Mouse (Mus musculus) neutrophil, adult 83 days (primary cell): ENCODE data around the gene Arid2. TPM values are rescaled to one million over a fixed set of nuclear protein-coding genes. Genes with fewer than 3 reads are reported as not detected.

Experiments
- total RNA-seq, 2 experiments: library from RNA; stranded (reverse); gene quantifications; one replicate each; pipeline ENCODE4 v1.2.4; 2023

Arid2 gene
- total RNA-seq, result 10 to 100 TPM; 68.7 to 72.5 TPM

GRCm38 (mm10) chr15:96287369-96287975 lies at the start of gene Arid2:
Arid2 (plus strand) TSS chr15:96287518.

Other genes starting within 250 kb of the Arid2 start
- gene Scaf11, start 173.3 kb downstream of the Arid2 start, total RNA-seq, result 10 to 100 TPM; 64.2 to 67.6 TPM